Mouse (Mus musculus) CH12.LX (cell line): ENCODE results near the gene Fev. TPM values are rescaled to one million over a fixed set of nuclear protein-coding genes. Genes with fewer than 3 reads are reported as not detected.

Experiments used
- DNase-seq: peaks from one replicate; pipeline ENCODE4 v3.0.0-alpha.2; 2013; ENCODE audit errors: extremely low read depth
- H3K27ac ChIP-seq: 2 replicates; pipeline ENCODE4 v1.5.1; 2012; ENCODE audit warnings: low read depth, mild to moderate bottlenecking, control low read depth, moderate library complexity; ENCODE audit not compliant: insufficient read depth
- H3K27me3 ChIP-seq: replicated peaks from 2 replicates; pipeline ENCODE3; 2012; ENCODE audit warnings: inconsistent platforms
- H3K36me3 ChIP-seq, 2 experiments: replicated peaks in 1 of 2; 2 replicates each; pipeline versions ENCODE3 to v1.6.1; 2012; ENCODE audit warnings: inconsistent platforms in 1 of 2, low read length in 1 of 2, mild to moderate bottlenecking in 1 of 2, mixed read lengths in 1 of 2, moderate library complexity in 1 of 2; ENCODE audit not compliant: control insufficient read depth in 1 of 2, insufficient read depth in 1 of 2
- H3K4me1 ChIP-seq, 2 experiments: 2 replicates each; pipeline ENCODE4 v1.6.1; 2012; ENCODE audit warnings: inconsistent platforms in 1 of 2, moderate library complexity in 1 of 2; ENCODE audit not compliant: insufficient read depth in 2 of 2, control insufficient read depth in 1 of 2
- H3K4me2 ChIP-seq: 2 replicates; pipeline ENCODE4 v1.6.1; 2012; ENCODE audit warnings: low read depth, mild to moderate bottlenecking, control low read depth; ENCODE audit not compliant: poor library complexity, insufficient read depth, severe bottlenecking
- H3K4me3 ChIP-seq, 3 experiments: fragments of 150-350 bp in 1 of 3; sonication (generic) in 1 of 3; replicated peaks in 1 of 3; 2 replicates each; pipeline versions ENCODE3 to v1.5.1; 2011 to 2012; ENCODE audit warnings: low read depth in 2 of 3, low read length in 2 of 3, mild to moderate bottlenecking in 2 of 3, moderate library complexity in 2 of 3, control low read depth in 1 of 3, improper control_type of control experiment in 1 of 3, inconsistent platforms in 1 of 3, mixed read lengths in 1 of 3; ENCODE audit not compliant: poor library complexity in 1 of 3
- H3K79me2 ChIP-seq: replicated peaks from 2 replicates; pipeline ENCODE4 v1.6.1; 2012; ENCODE audit warnings: mild to moderate bottlenecking, moderate library complexity; ENCODE audit not compliant: control insufficient read depth, poor library complexity, insufficient read depth, severe bottlenecking; ENCODE audit errors: extremely low read depth
- H3K9ac ChIP-seq: 2 replicates; pipeline ENCODE4 v1.6.1; 2012; ENCODE audit warnings: low read depth, mild to moderate bottlenecking, control low read depth, moderate library complexity; ENCODE audit not compliant: insufficient read depth
- H3K9me3 ChIP-seq: replicated peaks from 2 replicates; pipeline ENCODE3; 2012; ENCODE audit warnings: low read length, inconsistent platforms, mixed read lengths
- CHD1 ChIP-seq: IDR thresholded peaks from 2 replicates; pipeline ENCODE4 v1.6.1; 2012; ENCODE audit warnings: low read depth, low read length, improper control_type of control experiment, inconsistent platforms
- CHD2 ChIP-seq: IDR thresholded peaks from 2 replicates; pipeline ENCODE4 v1.6.1; 2011; ENCODE audit warnings: low read length, improper control_type of control experiment
- CTCF ChIP-seq, 2 experiments: IDR thresholded peaks in 1 of 2; conservative IDR thresholded peaks in 1 of 2; 2 replicates each; pipeline ENCODE4 v1.5.1; 2011 to 2012; ENCODE audit warnings: low read depth in 2 of 2, low read length in 2 of 2, improper control_type of control experiment in 1 of 2, inconsistent platforms in 1 of 2, mild to moderate bottlenecking in 1 of 2, moderate library complexity in 1 of 2
- IRF4 ChIP-seq: IDR thresholded peaks from 2 replicates; pipeline ENCODE4 v1.6.1; 2014; ENCODE audit warnings: low read depth, mild to moderate bottlenecking, inconsistent platforms, low read length, improper control_type of control experiment
- JUN ChIP-seq: IDR thresholded peaks from 2 replicates; pipeline ENCODE4 v1.6.1; 2011; ENCODE audit warnings: low read depth, mild to moderate bottlenecking, low read length, improper control_type of control experiment, moderate library complexity; ENCODE audit not compliant: insufficient read depth
- KAT2A ChIP-seq: IDR thresholded peaks from 2 replicates; pipeline ENCODE4 v1.6.1; 2012; ENCODE audit warnings: low read length, improper control_type of control experiment, inconsistent platforms; ENCODE audit not compliant: insufficient replicate concordance
- MAX ChIP-seq: IDR thresholded peaks from 2 replicates; pipeline ENCODE4 v1.6.1; 2011; ENCODE audit warnings: low read length, improper control_type of control experiment
- MAZ ChIP-seq: IDR thresholded peaks from 2 replicates; pipeline ENCODE4 v1.6.1; 2012; ENCODE audit warnings: low read depth, mild to moderate bottlenecking, inconsistent platforms, low read length, improper control_type of control experiment, moderate library complexity
- MEF2A ChIP-seq: IDR thresholded peaks from 2 replicates; pipeline ENCODE4 v1.6.1; 2014; ENCODE audit warnings: low read depth, mild to moderate bottlenecking, inconsistent platforms, low read length, improper control_type of control experiment, borderline replicate concordance
- MYC ChIP-seq: IDR thresholded peaks from 2 replicates; pipeline ENCODE4 v1.6.1; 2011; ENCODE audit warnings: low read depth, mild to moderate bottlenecking, improper control_type of control experiment, low read length
- NRF1 ChIP-seq: IDR thresholded peaks from 2 replicates; pipeline ENCODE4 v1.6.1; 2014; ENCODE audit warnings: low read depth, mild to moderate bottlenecking, inconsistent platforms, low read length, improper control_type of control experiment, moderate library complexity
- PAX5 ChIP-seq: IDR thresholded peaks from 2 replicates; pipeline ENCODE4 v1.6.1; 2012; ENCODE audit warnings: low read length, inconsistent platforms, mixed read lengths
- POLR2A ChIP-seq: IDR thresholded peaks from 2 replicates; pipeline ENCODE4 v1.6.1; 2011; ENCODE audit warnings: low read depth, mild to moderate bottlenecking, improper control_type of control experiment, low read length
- POLR2AphosphoS2 ChIP-seq: IDR thresholded peaks from 2 replicates; pipeline ENCODE4 v1.6.1; 2011; ENCODE audit warnings: low read depth, low read length, improper control_type of control experiment
- RAD21 ChIP-seq: IDR thresholded peaks from 2 replicates; pipeline ENCODE4 v1.6.1; 2011; ENCODE audit warnings: low read depth, mild to moderate bottlenecking, low read length, improper control_type of control experiment, moderate library complexity
- RCOR1 ChIP-seq: conservative IDR thresholded peaks from 2 replicates; pipeline ENCODE4 v1.6.1; 2012; ENCODE audit warnings: low read depth, mild to moderate bottlenecking, inconsistent platforms, low read length, improper control_type of control experiment
- SIN3A ChIP-seq: IDR thresholded peaks from 2 replicates; pipeline ENCODE4 v1.6.1; 2012; ENCODE audit warnings: low read length, improper control_type of control experiment, inconsistent platforms
- SMC3 ChIP-seq: IDR thresholded peaks from 2 replicates; pipeline ENCODE4 v1.6.1; 2011; ENCODE audit warnings: low read depth, low read length, improper control_type of control experiment
- TCF12 ChIP-seq: IDR thresholded peaks from 2 replicates; pipeline ENCODE4 v1.6.1; 2014; ENCODE audit warnings: low read depth, mild to moderate bottlenecking, inconsistent platforms, low read length, improper control_type of control experiment
- USF2 ChIP-seq: conservative IDR thresholded peaks from 2 replicates; pipeline ENCODE4 v1.6.1; 2011; ENCODE audit warnings: low read depth, low read length, improper control_type of control experiment
- ZC3H11A ChIP-seq: IDR thresholded peaks from 2 replicates; pipeline ENCODE4 v1.6.1; 2012; ENCODE audit warnings: low read depth, mild to moderate bottlenecking, inconsistent platforms, low read length, improper control_type of control experiment
- ZNF384 ChIP-seq: IDR thresholded peaks from 2 replicates; pipeline ENCODE4 v1.6.1; 2012; ENCODE audit warnings: low read depth, low read length, improper control_type of control experiment, inconsistent platforms
- dilution Hi-C: fragments of 300-500 bp; cut with MboI; formaldehyde crosslinking; loops from 2 replicates; pipeline ENCODE4 v1.14.3; 2020; ENCODE audit warnings: low sequenced_read_pairs; ENCODE audit not compliant: extremely low pct_unique_long_range_greater_than_20kb, extremely low pct_ligation_motif_present
- in situ Hi-C: fragments of 300-500 bp; cut with MboI; formaldehyde crosslinking; loops from 3 replicates; pipeline ENCODE4 v1.14.3; 2019; ENCODE audit warnings: low sequenced_read_pairs, low pct_ligation_motif_present, low pct_unique_long_range_greater_than_20kb, mixed read lengths
- polyA plus RNA-seq: library from polyadenylated mRNA; unstranded; fragments of >175 nt; gene quantifications from 2 replicates; pipeline ENCODE4 v1.2.1, GENCODE M21; 2012; ENCODE audit warnings: low read depth; ENCODE audit not compliant: insufficient read length
- total RNA-seq, 2 experiments: library from RNA; depleted of rRNA; stranded (reverse); fragments of 300-350 nt in 1 of 2; fragments of >200 nt in 1 of 2; gene quantifications; 2 replicates each; pipeline ENCODE4 v1.2.3; 2012 to 2014

The Fev gene
- total and polyA plus RNA-seq, 3 experiments, result not detected

DNA sequence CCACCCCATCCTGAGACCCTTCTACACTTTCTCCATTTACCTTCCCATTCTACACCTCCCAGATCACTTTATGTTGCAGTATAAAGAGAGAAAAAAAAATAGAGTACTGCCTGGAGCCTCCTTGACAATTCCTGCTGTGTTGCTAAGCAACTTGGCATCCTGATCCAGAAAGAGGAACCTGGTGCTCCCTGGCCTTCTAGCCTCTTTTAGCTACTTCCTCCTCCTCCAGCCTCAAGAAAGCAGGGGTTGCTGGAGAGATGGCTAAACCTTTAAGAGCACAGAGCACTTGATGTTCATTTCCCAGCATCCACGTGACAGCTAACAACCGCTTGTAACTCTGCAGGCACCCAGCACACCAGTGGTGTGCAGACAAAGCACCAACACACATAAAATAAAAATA lies 13.0 kb downstream of the Fev start:
- DNase-seq, result no peak
- H3K4me2 ChIP-seq, result no peak overlapping the region
- peaks cover 44% of the 10 kb centered on the region for H3K27me3 ChIP-seq
- no peak overlapping the region for H3K27ac ChIP-seq
- H3K9ac ChIP-seq, result no peak overlapping the region
- no peaks in the 10 kb centered on the region for H3K9me3 ChIP-seq
- dilution Hi-C loops (no loop called here), in situ Hi-C loops (no loop called here)
- no peaks in the 10 kb centered on the region for H3K36me3 ChIP-seq
- TF ChIP-seq POLR2AphosphoS2, result no peak
- TF ChIP-seq IRF4, result no peak
- no peak for TF ChIP-seq NRF1
- no peak for TF ChIP-seq TCF12
- no peak for TF ChIP-seq MYC
- TF ChIP-seq MAZ, result no peak
- TF ChIP-seq MEF2A, result no peak
- no peak for TF ChIP-seq PAX5
- no peak overlapping the region for H3K4me3 ChIP-seq
- H3K79me2 ChIP-seq, result no peaks in the 10 kb centered on the region
- no peaks in the 10 kb centered on the region for H3K4me1 ChIP-seq

DNA sequence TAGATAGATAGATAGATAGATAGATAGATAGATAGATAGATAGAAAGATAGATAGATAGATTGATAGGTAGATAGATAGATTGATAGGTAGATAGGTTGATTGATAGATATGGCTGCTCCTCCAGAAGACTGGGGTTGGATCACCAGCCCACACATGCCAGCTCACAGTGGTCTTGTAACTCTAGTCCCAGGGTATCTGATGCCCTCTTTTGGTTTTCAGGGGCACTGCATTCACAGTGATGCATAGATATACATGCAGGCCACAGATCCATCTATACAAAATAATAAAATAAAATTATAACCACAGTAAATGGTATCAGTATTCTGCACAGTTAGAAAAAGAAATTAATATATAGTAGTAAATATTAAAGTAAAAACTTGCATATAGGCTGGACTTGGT lies 23.4 kb downstream of the Fev start:
- Histone ChIP-seq H3K36me3 (no peaks in the 10 kb centered on the region), H3K27me3 (no peaks in the 10 kb centered on the region), H3K9ac (no peak overlapping the region), H3K4me2 (no peak overlapping the region), H3K27ac (no peak overlapping the region), H3K4me1 (peaks cover 3 to 17% of the 10 kb centered on the region in 2 experiments; a peak in 3 of 4 replicates), H3K4me3 (no peak overlapping the region), H3K79me2 (no peaks in the 10 kb centered on the region), H3K9me3 (peaks cover 1% of the 10 kb centered on the region)
- DNase-seq, result no peak
- TF ChIP-seq MAZ (no peak), MAX (no peak), KAT2A (no peak), CHD1 (no peak), JUN (no peak), CTCF (conservative IDR thresholded peaks at IDR 0.05 in 1 of 2, IDR thresholded peaks at IDR 0.05 in 1 of 2; ENCODE audit: low read depth in 2 of 2, low read length in 2 of 2) (peak in 1 of 2 experiments; percentile 61; a peak in 2 of 4 replicates), POLR2A (no peak), SIN3A (no peak), RCOR1 (no peak), ZNF384 (no peak), PAX5 (no peak), ZC3H11A (no peak), TCF12 (no peak), USF2 (no peak), CHD2 (no peak), RAD21 (peak; percentile 59), IRF4 (no peak), SMC3 (peak; percentile 44)
- in situ Hi-C loops, result no loop called here
- dilution Hi-C loops, result no loop called here
